Mouse (Mus musculus) forebrain, embryonic 14.5 days (tissue): ENCODE data around the gene Tctn1. TPM values are rescaled to one million over a fixed set of nuclear protein-coding genes. Genes with fewer than 3 reads are reported as not detected.
A peak's percentile ranks its signal among the peaks of the same experiment; 100 is the strongest.

Experiments
- ATAC-seq: fragments of 200-750 bp; cut with Nextera tagmentation; 2 replicates; pipeline ENCODE4 v1.8.0; 2017; ENCODE audit warnings: mild to moderate bottlenecking, moderate library complexity
- DNase-seq: peaks from one replicate; pipeline ENCODE4 v3.0.0-alpha.2; 2015; ENCODE audit warnings: low spot score
- H3K27ac ChIP-seq: fragments of 300-500 bp; sonication (generic); 2 replicates; pipeline ENCODE4 v1.5.1; 2014; ENCODE audit warnings: low read depth, mild to moderate bottlenecking, control low read depth, low read length, moderate library complexity
- H3K27me3 ChIP-seq: fragments of 300-500 bp; sonication (generic); replicated peaks from 2 replicates; pipeline ENCODE4 v1.6.1; 2014; ENCODE audit warnings: low read length, control low read depth, mixed read lengths; ENCODE audit not compliant: control insufficient read depth, insufficient read depth
- H3K36me3 ChIP-seq: fragments of 300-500 bp; sonication (generic); 2 replicates; pipeline ENCODE4 v1.6.1; 2014; ENCODE audit warnings: low read length, control low read depth; ENCODE audit not compliant: control insufficient read depth, insufficient read depth
- H3K4me1 ChIP-seq: fragments of 300-500 bp; sonication (generic); 2 replicates; pipeline ENCODE4 v1.6.1; 2014; ENCODE audit warnings: antibody characterized with exemption, low read length, control low read depth; ENCODE audit not compliant: control insufficient read depth, insufficient read depth
- H3K4me2 ChIP-seq: fragments of 300-500 bp; sonication (generic); 2 replicates; pipeline ENCODE4 v1.6.1; 2014; ENCODE audit warnings: mild to moderate bottlenecking, control low read depth, low read length
- H3K4me3 ChIP-seq: fragments of 300-500 bp; sonication (generic); 2 replicates; pipeline ENCODE4 v1.5.1; 2014; ENCODE audit warnings: low read depth, low read length, control low read depth
- H3K9ac ChIP-seq: fragments of 300-500 bp; sonication (generic); 2 replicates; pipeline ENCODE4 v1.6.1; 2014; ENCODE audit warnings: mild to moderate bottlenecking, low read length, control low read depth, moderate library complexity
- H3K9me3 ChIP-seq: fragments of 300-500 bp; sonication (generic); replicated peaks from 2 replicates; pipeline ENCODE4 v1.6.1; 2016; ENCODE audit warnings: low read length, control low read depth, mixed read lengths; ENCODE audit not compliant: control insufficient read depth
- WGBS: fragments of 180-500 bp; shearing (Covaris S2); extraction: QIAGEN DNeasy Blood & Tissue Kit; methylation state at CpG from one replicate; pipeline ENCODE4 v1.1.7; 2014; 5-methylcytosine and 5-hydroxymethylcytosine counted together
- polyA plus RNA-seq: library from polyadenylated mRNA; unstranded; fragments of >200 nt; fragmentation: Nextera tagmentation; extraction: Ambion mirVana; gene quantifications from 2 replicates; pipeline ENCODE4 v1.2.1, GENCODE M21; 2014

Gene Tctn1
- polyA plus RNA-seq, 1 experiment from 2014 or later, result 3.5 TPM

GRCm38 (mm10) chr5:122288147-122288811, 24.0 kb upstream of the Tctn1 start:
- peaks cover 9% of the 10 kb centered on the region for H3K4me1 ChIP-seq
- no peak overlapping the region for H3K4me3 ChIP-seq
- H3K36me3 ChIP-seq, result peaks cover 7% of the 10 kb centered on the region; the same call in 1 of the 2 replicates
- ATAC-seq (no peak), DNase-seq (no peak)
- H3K27ac ChIP-seq, result no peak overlapping the region
- H3K9me3 ChIP-seq, result no peaks in the 10 kb centered on the region
- H3K9ac ChIP-seq, result no peak overlapping the region
- no peaks in the 10 kb centered on the region for H3K27me3 ChIP-seq
- WGBS, result 93% methylated on average over 4 of the region's 4 CpGs
- no peak overlapping the region for H3K4me2 ChIP-seq

- H3K4me3 ChIP-seq, result no peak overlapping the region
- H3K9ac ChIP-seq, result no peak overlapping the region
- H3K27ac ChIP-seq, result no peak overlapping the region
- 94% methylated on average over 4 of the region's 4 CpGs for WGBS
- ATAC-seq (no peak), DNase-seq (no peak)
- no peaks in the 10 kb centered on the region for H3K9me3 ChIP-seq
- no peaks in the 10 kb centered on the region for H3K27me3 ChIP-seq
- H3K36me3 ChIP-seq, result peaks cover 7% of the 10 kb centered on the region; the same call in 1 of the 2 replicates
- no peak overlapping the region for H3K4me2 ChIP-seq
- H3K4me1 ChIP-seq, result peaks cover 9% of the 10 kb centered on the region
Observed at GRCm38 (mm10) chr5:122287026-122287425, 22.8 kb upstream of the Tctn1 start.

GRCm38 (mm10) chr5:122286191-122286590, 21.9 kb upstream of the Tctn1 start:
- Histone ChIP-seq H3K4me1 (peaks cover 9% of the 10 kb centered on the region), H3K27ac (no peak overlapping the region), H3K4me2 (peak overlapping the region; percentile 64), H3K36me3 (peaks cover 7% of the 10 kb centered on the region; the same call in 1 of the 2 replicates), H3K27me3 (no peaks in the 10 kb centered on the region), H3K4me3 (0 out of 2 replicates have a peak overlapping the region, but pooled peaks have one; percentile 94), H3K9me3 (no peaks in the 10 kb centered on the region), H3K9ac (no peak overlapping the region)
- ATAC-seq (no peak), DNase-seq (no peak)
- 87% methylated on average over 10 of the region's 10 CpGs for WGBS

- no peaks in the 10 kb centered on the region for H3K27me3 ChIP-seq
- DNase-seq, result no peak
- 50% methylated on average over 7 of the region's 7 CpGs for WGBS
- H3K36me3 ChIP-seq, result peaks cover 7% of the 10 kb centered on the region; the same call in 1 of the 2 replicates
- no peak overlapping the region for H3K27ac ChIP-seq
- ATAC-seq, result no peak
- no peaks in the 10 kb centered on the region for H3K9me3 ChIP-seq
- peak overlapping the region; percentile 94 for H3K4me3 ChIP-seq
- peak overlapping the region; percentile 84; the same call in 1 of the 2 replicates for H3K9ac ChIP-seq
- H3K4me1 ChIP-seq, result peaks cover 9% of the 10 kb centered on the region
- peak overlapping the region; percentile 64 for H3K4me2 ChIP-seq
Observed at GRCm38 (mm10) chr5:122285767-122286150, 21.5 kb upstream of the Tctn1 start.

GRCm38 (mm10) chr5:122285029-122285766, 20.9 kb upstream of the Tctn1 start:
- peak overlapping the region; percentile 82; the same call in 1 of the 2 replicates for H3K27ac ChIP-seq
- no peaks in the 10 kb centered on the region for H3K9me3 ChIP-seq
- ATAC-seq (peak; percentile 47), DNase-seq (peak; percentile 52)
- peaks cover 7% of the 10 kb centered on the region; the same call in 1 of the 2 replicates for H3K36me3 ChIP-seq
- no peaks in the 10 kb centered on the region for H3K27me3 ChIP-seq
- H3K9ac ChIP-seq, result peak overlapping the region; percentile 84
- peak overlapping the region; percentile 64 for H3K4me2 ChIP-seq
- peak overlapping the region; percentile 94 for H3K4me3 ChIP-seq
- WGBS, result under 1% methylated on average over 34 of the region's 34 CpGs
- H3K4me1 ChIP-seq, result peaks cover 9% of the 10 kb centered on the region

- ATAC-seq (peak; percentile 97), DNase-seq (peak; percentile 95)
- peaks cover 9% of the 10 kb centered on the region for H3K4me1 ChIP-seq
- peak within 1 kb of the TSS; percentile 84 for H3K9ac ChIP-seq
- no peaks in the 10 kb centered on the region for H3K27me3 ChIP-seq
- no peaks in the 10 kb centered on the region for H3K9me3 ChIP-seq
- H3K4me2 ChIP-seq, result peak within 1 kb of the TSS; percentile 64
- WGBS, result under 1% methylated on average over 76 of the region's 114 CpGs
- peaks cover 7% of the 10 kb centered on the region; the same call in 1 of the 2 replicates for H3K36me3 ChIP-seq
- peak within 1 kb of the TSS; percentile 82 for H3K27ac ChIP-seq
- peak within 1 kb of the TSS; percentile 94 for H3K4me3 ChIP-seq
Observed at GRCm38 (mm10) chr5:122284183-122285028, 20.1 kb upstream of the Tctn1 start, which contains the start of gene Pptc7. TSS of gene Pptc7 (plus strand) at chr5:122284365.

- Histone ChIP-seq H3K36me3 (peaks cover 7% of the 10 kb centered on the region; the same call in 1 of the 2 replicates), H3K27ac (no peak overlapping the region), H3K9ac (no peak overlapping the region), H3K4me1 (peaks cover 9% of the 10 kb centered on the region), H3K4me3 (peak overlapping the region; percentile 94; the same call in 1 of the 2 replicates), H3K9me3 (no peaks in the 10 kb centered on the region), H3K27me3 (no peaks in the 10 kb centered on the region), H3K4me2 (peak overlapping the region; percentile 64)
- DNase-seq (no peak), ATAC-seq (no peak)
- WGBS, result 28% methylated on average over 2 of the region's 2 CpGs
Observed at GRCm38 (mm10) chr5:122283828-122284182, 19.5 kb upstream of the Tctn1 start.

GRCm38 (mm10) chr5:122280827-122281462, 16.7 kb upstream of the Tctn1 start:
- DNase-seq (peak; percentile 11), ATAC-seq (no peak)
- Histone ChIP-seq H3K4me3 (no peak overlapping the region), H3K9me3 (no peaks in the 10 kb centered on the region), H3K9ac (no peak overlapping the region), H3K36me3 (no peaks in the 10 kb centered on the region), H3K4me2 (no peak overlapping the region), H3K4me1 (peaks cover 7% of the 10 kb centered on the region), H3K27ac (no peak overlapping the region), H3K27me3 (no peaks in the 10 kb centered on the region)
- WGBS, result 38% methylated on average over 19 of the region's 19 CpGs
